Mouse (Mus musculus) heart, postnatal 14 days (tissue): ENCODE results near the gene Cenph. TPM values are rescaled to one million over a fixed set of nuclear protein-coding genes. Genes with fewer than 3 reads are reported as not detected.
"Not testable (repeated sequence)": the region's sequence is repeated elsewhere in the genome, so short reads cannot be mapped to it uniquely, and the experiment has no call there.

Source experiments
- DNase-seq, 2 experiments: peaks; one replicate each; pipeline ENCODE4 v3.0.0; 2021 to 2022
- intact Hi-C: fragments of 180-260 bp; cut with DNase I; formaldehyde crosslinking; loops from one replicate; pipeline ENCODE4 v1.15.1; 2025
- long read RNA-seq, 2 experiments: library from polyadenylated mRNA; stranded (forward); transcript quantifications; one replicate each; pipeline ENCODE4 v2.0.0; 2021
- total RNA-seq, 2 experiments: library from RNA; stranded (reverse); gene quantifications; 2 replicates each; pipeline ENCODE4 v1.2.3; 2021

Gene Cenph
- under 1 TPM; 0.36 to 0.80 TPM for total RNA-seq
- long read RNA-seq, experiment 1, partial matches to known transcripts, result 2 of 2 reads
- long read RNA-seq, experiment 1, other reads (novel, unspliced or antisense), result 0 of 2 reads
- long read RNA-seq, experiment 2, partial matches to known transcripts, result 1 of 1 reads
- long read RNA-seq, experiment 2, other reads (novel, unspliced or antisense), result 0 of 1 reads

DNA sequence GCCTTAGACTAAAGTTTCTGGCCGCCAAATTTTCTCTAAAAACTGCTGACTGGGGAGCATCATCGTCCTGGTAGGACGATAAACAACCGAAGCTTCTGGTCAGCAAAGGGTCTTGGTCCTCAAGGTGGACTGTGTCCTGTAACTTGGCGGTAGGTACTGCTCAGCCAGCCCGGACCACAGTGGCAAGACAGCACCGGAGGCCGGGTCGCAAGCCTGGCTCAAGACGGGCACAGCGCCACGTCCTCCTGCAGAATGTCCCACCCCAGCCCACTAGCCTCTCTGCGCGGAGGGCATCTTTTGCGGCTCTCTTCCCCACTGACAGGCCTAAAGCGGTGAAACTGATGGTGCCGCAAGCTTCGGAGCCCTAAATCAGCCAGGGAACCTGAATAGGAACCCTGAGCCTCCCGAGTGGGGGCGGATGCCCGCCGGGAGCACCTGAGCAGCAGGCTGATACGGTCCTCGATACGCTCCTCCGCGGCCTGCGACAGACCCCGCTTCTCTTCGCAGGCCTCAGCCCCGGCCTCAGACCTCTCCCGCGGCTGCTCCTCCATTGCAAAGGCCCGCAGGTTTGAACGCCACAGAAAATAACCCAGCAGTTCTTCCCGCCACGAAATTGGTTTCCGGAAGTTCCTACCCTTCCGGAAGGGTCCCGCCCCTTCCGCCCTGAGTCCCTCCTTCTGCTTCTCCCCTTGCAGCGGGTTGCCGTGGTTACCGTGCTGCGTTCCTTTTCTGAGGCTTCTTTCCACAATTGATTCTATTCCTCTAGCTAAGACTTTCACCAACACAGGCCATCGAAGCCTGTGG is at the start of gene Cenph:
Gene Cenph (minus strand): TSS at position 648 of the 804 bp plus-strand sequence.
- intact Hi-C loops, result no loop called here
- peak; percentile 80 to 86 for DNase-seq

DNA sequence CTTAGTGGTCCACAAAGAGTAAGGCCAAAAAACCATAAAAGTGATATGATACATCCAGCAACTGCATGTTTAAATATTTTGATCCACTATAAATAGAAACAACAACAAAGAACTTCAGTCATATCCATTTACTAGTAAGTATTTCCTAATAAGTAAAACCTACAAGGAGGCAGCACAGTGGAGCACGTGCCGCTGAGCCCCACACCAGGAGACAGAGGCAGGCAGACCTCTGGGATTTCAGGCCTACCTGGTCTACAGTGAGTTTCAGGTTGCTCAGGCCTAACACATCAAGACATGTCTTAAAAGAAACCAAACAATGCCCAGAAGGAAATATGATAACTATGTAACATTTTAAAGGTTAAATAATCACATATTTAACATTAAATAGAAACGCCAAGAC is 49.2 kb upstream of the Cenph start:
- DNase-seq, result no peak
- intact Hi-C loops, result no loop called here

DNA sequence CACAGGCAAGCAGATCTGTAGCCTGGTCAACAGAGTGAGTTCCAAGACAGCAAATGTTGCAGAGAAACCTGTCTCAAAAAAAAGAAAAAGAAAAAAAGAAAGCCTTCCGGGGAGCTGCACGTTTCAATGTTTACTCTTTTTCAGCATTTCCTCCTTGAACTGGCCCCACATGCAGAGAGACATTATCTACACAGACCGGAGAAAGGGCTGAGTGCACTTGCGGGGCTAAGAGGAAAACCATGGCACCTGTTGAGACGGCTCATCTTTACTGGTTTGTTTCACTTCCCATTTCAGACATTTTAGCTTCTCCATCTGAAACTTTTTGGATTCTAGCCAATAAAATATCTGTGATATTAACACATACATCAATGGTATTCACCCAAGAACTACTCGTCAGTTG is 48.6 kb upstream of the Cenph start:
- intact Hi-C loops, result no loop called here
- no peak for DNase-seq

DNA sequence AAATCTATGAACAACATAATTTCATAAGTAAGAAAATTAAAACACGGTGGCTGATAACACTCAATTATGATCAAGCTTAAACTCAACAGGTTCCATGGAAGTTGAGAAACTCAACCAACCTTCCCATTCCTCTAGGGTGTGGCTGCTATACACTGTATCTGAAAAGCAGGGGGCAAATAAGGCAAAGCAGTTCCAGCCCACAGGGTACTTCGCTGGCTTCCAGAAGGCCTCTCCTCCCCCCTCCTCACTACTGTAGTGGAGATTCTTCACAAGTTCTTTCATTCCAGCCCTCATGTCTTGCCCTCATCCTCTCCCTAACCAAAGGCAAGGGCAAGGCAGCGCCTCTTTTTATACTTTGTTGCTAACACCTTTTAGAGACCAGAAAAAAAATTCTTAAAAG is 48.2 kb upstream of the Cenph start:
- DNase-seq, result no peak
- intact Hi-C loops, result no loop called here

DNA sequence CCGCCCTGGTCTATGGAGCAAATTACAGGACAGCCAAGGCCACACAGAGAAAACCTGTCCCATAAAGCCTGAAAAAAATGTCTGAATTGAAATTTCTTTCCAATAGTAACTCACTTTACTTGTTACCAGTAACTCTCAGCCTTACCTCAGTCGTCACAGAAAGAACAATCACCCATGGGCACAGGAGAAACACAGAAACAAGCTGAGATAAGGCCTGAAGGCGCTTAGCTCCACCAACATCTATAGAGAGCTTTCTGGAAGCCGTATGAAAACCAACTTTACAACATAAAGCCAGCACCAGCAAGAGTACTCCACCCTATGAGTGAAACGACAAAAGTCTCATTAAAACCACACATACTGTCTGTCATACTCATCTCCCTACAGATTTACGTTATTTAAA is 38.8 kb upstream of the Cenph start:
- no peak for DNase-seq
- intact Hi-C loops, result no loop called here

DNA sequence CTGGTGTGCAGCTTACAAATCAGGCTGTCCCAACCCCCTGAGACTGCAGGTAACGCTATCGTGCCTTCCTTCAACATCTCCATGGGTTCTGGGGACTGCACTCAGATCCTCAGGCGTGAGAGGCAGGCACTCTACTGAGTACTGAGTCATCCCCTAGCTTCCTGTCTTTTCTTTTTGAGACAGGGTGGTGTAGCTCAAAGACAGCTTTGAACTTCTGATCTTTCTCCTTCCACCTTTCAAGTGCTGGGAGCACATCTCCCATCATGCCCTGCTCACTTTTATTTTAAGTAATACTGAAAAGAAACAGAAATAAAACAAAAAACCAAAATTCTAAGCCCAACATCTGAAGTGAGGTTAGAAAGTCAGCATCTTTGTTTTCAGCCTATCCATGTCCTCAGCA is 30.1 kb upstream of the Cenph start:
- no peak for DNase-seq
- intact Hi-C loops, result no loop called here

DNA sequence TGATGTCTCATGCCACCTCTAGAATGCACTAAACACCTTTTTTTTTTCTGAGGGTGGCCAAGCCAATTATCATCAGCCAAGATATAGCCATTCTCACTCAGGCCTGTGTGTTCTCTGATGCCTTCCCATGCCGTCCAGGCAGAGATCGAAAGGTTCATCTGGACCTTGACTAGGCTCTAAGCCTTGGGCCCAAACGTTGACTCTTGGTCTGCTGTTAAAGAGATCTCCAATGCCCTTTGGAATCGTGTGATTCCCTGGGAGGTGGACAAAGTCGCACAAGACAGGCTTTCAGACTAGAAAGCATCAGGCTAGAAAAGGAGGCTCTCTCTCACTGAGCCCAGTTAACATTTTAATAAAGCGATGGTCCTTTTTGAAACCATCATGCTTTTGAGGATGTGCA is 21.5 kb upstream of the Cenph start:
- intact Hi-C loops, result no loop called here
- no peak for DNase-seq

DNA sequence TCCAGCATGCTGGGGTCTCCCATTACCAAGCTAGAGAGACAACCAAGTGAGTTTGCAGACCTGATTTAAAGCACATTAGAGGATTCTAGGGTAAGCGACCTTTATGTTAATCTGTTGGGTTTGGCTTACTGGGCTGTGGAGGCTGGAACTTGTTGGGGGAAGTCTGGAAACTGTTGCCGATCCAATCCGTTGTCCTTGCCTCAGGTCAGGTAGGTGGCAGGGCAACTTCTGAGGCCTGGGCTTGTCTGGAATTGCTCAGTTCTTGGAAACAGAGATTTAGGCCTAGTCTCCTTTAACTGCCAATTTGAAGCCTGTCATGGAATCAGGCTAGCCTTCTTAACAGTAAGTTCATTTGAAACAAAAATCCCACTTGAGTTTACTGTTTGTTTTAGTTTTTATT is 13.4 kb upstream of the Cenph start:
- intact Hi-C loops, result loop anchor here (5.0 kb wide), 1 partner anchor 42 kb away; no protein-coding TSS in a partner anchor
- no peak for DNase-seq

DNA sequence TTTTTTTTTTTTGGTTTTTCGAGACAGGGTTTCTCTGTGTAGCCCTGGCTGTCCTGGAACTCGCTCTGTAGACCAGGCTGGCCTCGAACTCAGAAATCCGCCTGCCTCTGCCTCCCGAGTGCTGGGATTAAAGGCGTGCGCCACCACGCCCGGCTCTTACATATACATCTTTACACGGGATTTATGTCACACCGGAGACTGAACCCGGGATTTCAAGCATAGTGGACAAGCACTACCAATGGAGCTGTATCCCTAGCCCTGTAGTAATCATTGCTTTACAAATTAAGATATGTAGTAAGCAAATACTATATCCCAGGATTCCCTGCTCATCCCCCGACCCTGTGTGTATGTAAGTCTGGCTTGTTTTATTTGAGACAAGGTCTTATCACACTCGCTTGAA is 12.4 kb upstream of the Cenph start:
- intact Hi-C loops, result loop anchor here (5.0 kb wide), 1 partner anchor 41 kb away; no protein-coding TSS in a partner anchor
- not testable (repeated sequence) for DNase-seq

DNA sequence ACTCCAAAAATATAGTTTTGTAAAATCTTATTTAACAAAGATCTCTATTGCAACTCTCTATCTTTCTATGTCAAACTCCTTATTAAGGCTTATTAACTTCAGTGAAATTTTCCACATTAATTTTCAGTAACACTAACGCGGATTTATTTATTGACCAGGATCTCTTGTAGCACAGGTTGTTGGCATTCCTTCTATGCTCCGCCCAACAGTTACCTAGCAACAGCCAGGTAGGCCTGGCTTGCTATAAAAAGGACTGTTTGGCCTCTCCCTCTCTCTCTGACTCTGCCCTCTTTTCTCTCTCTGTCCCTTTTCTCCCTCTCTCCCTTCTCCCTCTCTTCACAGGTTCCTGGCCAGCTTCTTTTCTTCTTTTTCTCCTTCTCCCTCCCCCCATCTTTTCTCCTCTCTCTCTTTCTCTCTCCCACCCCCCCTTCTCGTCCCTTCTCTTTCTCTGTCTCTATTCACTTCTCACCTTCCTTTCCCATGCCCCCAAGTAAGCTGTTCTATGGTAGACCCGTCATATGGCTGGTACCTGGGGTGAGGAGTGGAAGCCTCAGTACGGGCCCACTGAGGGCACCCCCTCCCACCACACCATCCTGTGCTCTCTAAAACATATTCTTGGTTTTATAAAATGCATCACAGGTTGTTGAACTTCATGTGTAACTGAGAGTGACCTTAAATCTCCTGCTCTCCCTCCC is 11.8 kb upstream of the Cenph start:
- intact Hi-C loops, result loop anchor here (5.0 kb wide), 1 partner anchor 40 kb away; no protein-coding TSS in a partner anchor
- DNase-seq, result no peak

DNA sequence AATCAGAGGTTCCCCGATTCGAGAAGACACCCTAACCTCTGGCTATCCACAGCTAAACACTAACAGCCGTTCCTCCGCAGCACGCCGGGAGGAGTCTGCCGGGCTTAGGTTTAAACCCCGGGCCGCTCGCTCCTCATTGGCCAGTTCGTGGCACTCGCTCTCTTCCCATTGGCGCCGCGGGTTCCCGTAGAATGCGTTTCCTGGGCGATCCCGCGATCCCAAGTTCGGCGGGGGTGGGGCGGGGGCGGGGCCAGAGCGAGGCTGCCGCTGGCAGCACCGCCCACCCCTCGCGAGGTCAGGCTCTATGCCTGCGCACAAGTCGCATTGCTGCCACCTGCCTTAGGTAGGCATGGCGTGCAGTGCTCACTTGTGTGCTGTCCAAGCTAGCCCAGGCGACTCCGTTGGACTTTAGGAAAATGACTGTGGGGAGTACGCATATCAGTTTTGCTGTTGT is 10.7 kb upstream of the Cenph start, which contains the start of gene Ccnb1:
Gene Ccnb1 (minus strand): TSS at position 157 of the 454 bp plus-strand sequence.
- intact Hi-C loops, result loop anchor here (5.0 kb wide), 1 partner anchor 39 kb away; no protein-coding TSS in a partner anchor

DNA sequence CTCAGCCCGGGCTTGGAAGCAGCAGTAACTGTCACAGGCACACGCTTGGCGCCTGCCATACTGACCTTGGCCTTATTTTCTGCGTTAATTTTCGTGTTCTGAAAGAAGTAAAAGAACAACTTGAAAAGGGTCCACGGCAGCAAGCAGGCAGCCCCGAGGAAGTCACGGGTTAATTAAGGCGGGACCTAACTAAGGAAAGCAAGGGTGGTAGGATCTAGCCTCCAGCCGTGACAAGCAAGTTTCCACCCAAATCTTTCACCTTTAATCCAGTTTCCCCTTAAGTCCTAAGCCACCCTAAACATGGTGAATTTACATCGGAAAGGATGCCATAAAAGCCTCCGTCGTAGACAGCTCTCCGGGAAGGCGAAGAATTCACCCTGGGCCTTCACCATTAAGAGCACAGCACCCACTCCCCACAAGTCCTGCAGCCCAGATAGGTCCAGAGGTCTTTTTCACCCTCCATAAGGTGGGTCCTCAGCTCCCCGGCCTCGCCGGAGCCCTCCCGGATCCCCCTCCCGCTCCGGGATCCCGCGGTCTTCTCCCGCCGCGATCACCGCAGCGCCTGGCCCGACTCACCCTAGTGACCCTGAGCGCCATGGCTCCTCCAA is 10.2 kb upstream of the Cenph start:
- intact Hi-C loops, result loop anchor here (5.0 kb wide), 1 partner anchor 39 kb away; no protein-coding TSS in a partner anchor

More for the DNA sequence above, 10.7 kb upstream of the Cenph start, which contains the start of gene Ccnb1:
- peak; percentile 90 to 93 for DNase-seq

DNA sequence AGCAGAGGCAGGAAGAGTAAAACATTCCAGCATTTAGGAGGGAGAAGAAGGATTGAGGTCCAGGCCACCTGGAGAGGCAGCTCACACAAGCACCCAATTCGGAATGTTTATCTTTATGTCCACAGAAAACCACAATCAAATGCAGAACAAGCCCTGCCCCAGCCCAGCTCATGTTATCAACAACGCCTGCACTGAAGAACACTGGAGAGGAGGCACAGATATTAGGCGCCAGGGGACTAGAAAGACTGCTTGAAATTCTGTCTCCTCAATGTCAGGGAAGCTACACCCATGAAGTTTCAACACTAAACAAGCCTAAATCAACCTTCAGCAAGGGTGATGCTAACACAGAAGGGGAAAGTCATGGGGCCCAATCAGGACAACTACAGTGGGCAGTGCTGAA is 1.8 kb upstream of the Cenph start:
- intact Hi-C loops, result no loop called here
- DNase-seq, result no peak

More for the DNA sequence above, 10.2 kb upstream of the Cenph start:
- no peak for DNase-seq

DNA sequence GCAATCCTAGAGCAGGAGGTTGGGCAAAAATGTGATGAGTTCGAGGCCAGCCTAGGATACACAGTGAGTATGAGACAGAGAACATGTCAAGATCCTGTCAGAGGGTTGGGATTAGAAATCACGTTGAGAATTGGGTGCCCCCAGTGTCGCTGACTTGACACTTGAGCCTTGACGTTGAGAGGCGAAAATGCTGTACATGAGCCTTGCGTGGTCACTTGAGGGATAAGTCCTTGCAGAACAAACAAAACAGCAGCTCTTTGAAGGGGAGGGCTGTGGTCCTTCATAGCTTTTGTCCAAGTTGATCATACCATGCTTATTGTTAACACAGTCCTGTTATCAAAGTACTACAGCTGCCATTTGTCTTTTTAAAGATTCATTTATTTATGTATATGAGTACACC is 1.0 kb upstream of the Cenph start:
- no peak for DNase-seq
- intact Hi-C loops, result no loop called here

DNA sequence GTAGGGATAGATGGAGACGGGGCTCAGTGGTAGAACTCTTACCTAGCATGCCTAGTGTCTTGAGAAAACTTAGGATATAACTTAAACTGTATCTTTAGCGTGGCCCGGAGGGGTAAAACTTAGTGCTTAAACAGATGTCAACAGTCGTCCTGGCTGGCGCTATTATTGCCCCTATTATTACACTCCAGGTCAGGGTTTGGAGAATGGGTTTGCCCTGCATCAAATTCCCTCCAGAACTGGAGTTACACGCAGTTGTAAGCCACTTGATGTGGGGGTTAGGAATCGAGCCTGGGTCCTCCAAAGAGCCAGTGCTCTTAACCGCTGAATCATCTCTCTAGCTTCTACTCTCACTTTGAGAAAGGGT is 339 bp upstream of the Cenph start:
- no peak for DNase-seq
- intact Hi-C loops, result no loop called here

DNA sequence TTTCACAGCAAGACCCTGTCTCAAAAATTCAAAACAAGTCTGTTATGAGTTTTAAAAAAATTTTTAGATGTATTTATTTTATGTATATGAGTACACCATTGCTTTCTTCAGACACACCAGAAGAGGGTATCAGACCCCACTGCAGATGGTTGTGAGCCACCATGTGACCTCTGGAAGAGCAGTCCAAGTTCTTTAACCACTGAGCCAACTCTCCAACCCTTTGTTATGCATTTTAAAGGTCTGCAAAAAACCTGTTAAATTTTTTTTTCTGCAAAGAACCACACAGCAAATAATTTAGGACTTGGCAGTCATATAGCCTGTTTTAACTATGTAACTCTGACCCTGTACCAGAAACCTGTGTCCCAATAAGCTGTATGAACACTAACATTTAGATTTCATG is 995 bp downstream of the Cenph start:
- no peak for DNase-seq
- intact Hi-C loops, result no loop called here

DNA sequence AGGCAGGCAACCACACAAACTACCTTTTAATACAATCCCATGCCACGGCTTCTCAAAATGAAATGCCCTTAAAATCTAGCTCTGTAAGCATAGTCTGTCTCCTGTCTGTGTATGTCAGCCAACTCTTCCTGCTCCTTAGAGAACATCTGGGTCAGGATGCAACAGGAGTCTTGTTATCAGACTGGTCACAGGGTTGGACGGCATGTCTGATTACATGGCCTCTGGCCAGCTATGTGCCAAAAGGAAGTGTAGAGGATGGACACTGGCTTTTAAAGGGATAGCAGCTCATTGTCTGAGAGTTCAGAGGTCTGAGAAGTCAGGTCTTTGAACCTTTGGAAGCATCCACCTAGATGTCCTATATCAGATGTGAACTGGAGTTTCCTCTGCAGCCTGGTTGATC is 20.4 kb downstream of the Cenph start:
- intact Hi-C loops, result no loop called here
- DNase-seq, result peak in 1 of 2 experiments; percentile 18

DNA sequence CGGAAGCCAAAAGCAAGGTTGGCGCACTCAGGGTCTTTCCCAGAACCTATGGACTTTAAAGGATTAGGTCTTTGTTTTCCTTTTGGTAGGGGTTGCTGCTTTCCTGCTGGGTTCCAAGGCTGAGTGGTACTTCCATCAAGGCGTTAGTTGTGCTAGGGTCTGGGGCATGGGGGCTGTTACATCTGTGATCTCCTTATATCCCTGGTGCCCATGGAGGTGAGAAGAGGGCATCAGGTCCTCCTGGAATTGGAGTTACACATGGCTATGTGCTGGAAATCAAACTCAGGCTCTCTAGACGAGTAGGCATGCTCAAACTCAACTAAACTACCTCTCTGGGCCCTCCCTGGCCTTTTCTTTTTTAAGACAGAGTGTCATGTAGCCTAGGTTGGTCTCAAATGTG is 21.5 kb downstream of the Cenph start:
- intact Hi-C loops, result no loop called here
- DNase-seq, result no peak

DNA sequence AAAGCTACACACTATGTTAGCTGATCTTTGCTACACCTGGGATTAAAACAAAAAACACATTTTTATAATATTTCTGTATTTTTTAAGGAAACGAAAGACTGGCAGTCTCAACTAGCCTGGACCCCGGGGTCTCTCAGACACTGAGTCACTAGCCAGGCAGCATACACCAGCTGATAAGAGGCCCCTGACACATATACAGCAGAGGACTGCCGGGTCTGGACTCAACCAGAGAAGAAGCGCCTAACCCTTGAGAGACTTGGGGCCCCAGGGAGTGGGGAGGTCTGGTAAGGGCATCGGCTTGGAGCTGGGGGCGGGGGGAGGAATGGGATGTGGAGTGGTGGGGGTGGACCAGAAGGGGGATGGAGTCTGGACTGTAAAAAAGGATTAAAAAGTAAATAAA is 22.7 kb downstream of the Cenph start:
- no peak for DNase-seq
- intact Hi-C loops, result no loop called here

DNA sequence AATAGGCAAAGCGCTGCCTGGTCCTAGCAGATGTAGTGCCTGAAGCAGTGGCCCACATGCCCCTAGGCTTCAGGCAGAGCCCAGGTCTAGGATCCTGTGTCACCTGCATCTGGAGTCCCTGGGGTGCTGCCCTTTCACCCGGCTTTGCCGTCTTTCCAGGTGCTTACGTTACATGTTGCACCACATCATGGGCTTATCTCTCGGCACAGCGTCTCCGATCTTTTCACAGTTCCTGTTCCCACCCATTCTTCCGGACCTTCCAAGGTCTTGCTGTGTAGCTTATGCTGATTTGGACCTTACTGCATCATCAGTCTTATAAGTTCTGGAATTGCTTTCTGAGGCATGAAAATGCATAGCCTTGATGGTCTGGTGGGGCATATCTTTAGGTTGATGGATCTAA is 23.2 kb downstream of the Cenph start:
- intact Hi-C loops, result no loop called here
- DNase-seq, result no peak

DNA sequence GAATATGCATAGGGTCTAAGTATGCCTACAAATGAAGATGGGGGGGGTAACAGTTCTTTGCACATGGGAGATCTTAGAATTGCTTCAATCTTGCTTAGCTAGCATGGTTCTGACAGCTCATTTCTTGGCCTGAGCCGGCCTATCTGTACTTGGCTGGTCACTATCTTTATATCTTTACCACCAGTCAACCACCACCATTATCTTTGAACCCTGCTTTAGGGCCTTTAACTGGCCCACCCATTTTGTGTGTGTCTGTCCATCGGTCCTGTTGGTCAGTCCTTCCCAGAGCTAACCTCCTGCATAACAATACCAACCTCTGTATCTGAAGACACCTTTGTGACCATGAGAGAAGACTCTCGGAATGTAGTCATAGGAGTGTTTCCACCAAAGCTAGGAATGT is 24.3 kb downstream of the Cenph start:
- intact Hi-C loops, result no loop called here
- DNase-seq, result no peak
